Mouse (Mus musculus) hindbrain, embryonic 11.5 days (tissue): Measurements from ENCODE around the gene Ss18l1. TPM values are rescaled to one million over a fixed set of nuclear protein-coding genes. Genes with fewer than 3 reads are reported as not detected.

Experiments used
- ATAC-seq: fragments of 200-750 bp; cut with Nextera tagmentation; 2 replicates; pipeline ENCODE4 v1.8.0; 2017; ENCODE audit warnings: mild to moderate bottlenecking, moderate TSS enrichment, moderate library complexity; ENCODE audit not compliant: low FRiP score
- DNase-seq: peaks from one replicate; pipeline ENCODE4 v3.0.0-alpha.2; 2015; ENCODE audit warnings: low spot score
- H3K27ac ChIP-seq: fragments of 300-500 bp; sonication (generic); 2 replicates; pipeline ENCODE4 v1.5.1; 2014; ENCODE audit warnings: mild to moderate bottlenecking, low read depth, low read length
- H3K27me3 ChIP-seq: fragments of 300-500 bp; sonication (generic); 2 replicates; pipeline ENCODE4 v1.6.1; 2014; ENCODE audit warnings: mild to moderate bottlenecking, low read length, moderate library complexity, mixed read lengths; ENCODE audit not compliant: control insufficient read depth, insufficient read depth
- H3K36me3 ChIP-seq: fragments of 300-500 bp; sonication (generic); 2 replicates; pipeline ENCODE4 v1.6.1; 2014; ENCODE audit warnings: mild to moderate bottlenecking, low read length, moderate library complexity, mixed read lengths; ENCODE audit not compliant: control insufficient read depth, insufficient read depth
- H3K4me1 ChIP-seq: fragments of 300-500 bp; sonication (generic); replicated peaks from 2 replicates; pipeline ENCODE4 v1.6.1; 2014; ENCODE audit warnings: low read length, mixed read lengths; ENCODE audit not compliant: control insufficient read depth, insufficient read depth
- H3K4me2 ChIP-seq: fragments of 300-500 bp; sonication (generic); replicated peaks from 2 replicates; pipeline ENCODE4 v1.6.1; 2014; ENCODE audit warnings: mild to moderate bottlenecking, low read depth, low read length
- H3K4me3 ChIP-seq: fragments of 300-500 bp; sonication (generic); 2 replicates; pipeline ENCODE4 v1.5.1; 2014; ENCODE audit warnings: low read depth, low read length
- H3K9ac ChIP-seq: fragments of 300-500 bp; sonication (generic); 2 replicates; pipeline ENCODE4 v1.6.1; 2014; ENCODE audit warnings: low read depth, low read length
- H3K9me3 ChIP-seq: fragments of 300-500 bp; sonication (generic); 2 replicates; pipeline ENCODE4 v1.6.1; 2016; ENCODE audit warnings: low read length; ENCODE audit not compliant: control insufficient read depth
- WGBS: fragments of 180-500 bp; shearing (Covaris S2); extraction: QIAGEN DNeasy Blood & Tissue Kit; methylation state at CpG from one replicate; pipeline ENCODE4 v1.1.7; 2014; 5-methylcytosine and 5-hydroxymethylcytosine counted together
- polyA plus RNA-seq: library from polyadenylated mRNA; unstranded; fragments of >200 nt; fragmentation: Nextera tagmentation; extraction: Ambion mirVana; gene quantifications from 2 replicates; pipeline ENCODE4 v1.2.1, GENCODE M21; 2014

The Ss18l1 gene
- polyA plus RNA-seq, 1 experiment from 2014 or later: 18.5 TPM

- Histone ChIP-seq H3K36me3 (no peaks in the 10 kb centered on the region), H3K9ac (peak overlapping the region; percentile 15; the same call in 1 of the 2 replicates), H3K27ac (peak overlapping the region; percentile 95), H3K9me3 (no peaks in the 10 kb centered on the region), H3K4me3 (no peak overlapping the region; the same call in 1 of the 2 replicates), H3K27me3 (no peaks in the 10 kb centered on the region), H3K4me2 (peak overlapping the region; percentile 50; the same call in 1 of the 2 replicates), H3K4me1 (peaks cover 21% of the 10 kb centered on the region)
- WGBS: 71% methylated on average over 8 of the region's 8 CpGs
- DNase-seq (peak; percentile 16), ATAC-seq (no peak)
Observed at GRCm38 (mm10) chr2:180116741-180117484, 74.6 kb downstream of the Ss18l1 start.

GRCm38 (mm10) chr2:180117485-180118194 lies 75.3 kb downstream of the Ss18l1 start:
- peak overlapping the region; percentile 50 for H3K4me2 ChIP-seq
- WGBS: 6% methylated on average over 13 of the region's 13 CpGs
- H3K4me3 ChIP-seq: peak overlapping the region; percentile 10
- ATAC-seq (peak; percentile 66), DNase-seq (peak; percentile 87)
- no peaks in the 10 kb centered on the region for H3K36me3 ChIP-seq
- H3K9ac ChIP-seq: peak overlapping the region; percentile 16
- no peaks in the 10 kb centered on the region for H3K9me3 ChIP-seq
- H3K27ac ChIP-seq: peak overlapping the region; percentile 95
- H3K27me3 ChIP-seq: no peaks in the 10 kb centered on the region
- H3K4me1 ChIP-seq: peaks cover 21% of the 10 kb centered on the region

- Histone ChIP-seq H3K27ac (peak within 1 kb of the TSS; percentile 95), H3K36me3 (no peaks in the 10 kb centered on the region), H3K27me3 (no peaks in the 10 kb centered on the region), H3K9ac (peak within 1 kb of the TSS; percentile 81), H3K4me3 (peak within 1 kb of the TSS; percentile 86), H3K4me1 (peaks cover 21% of the 10 kb centered on the region), H3K9me3 (no peaks in the 10 kb centered on the region), H3K4me2 (peak within 1 kb of the TSS; percentile 95)
- WGBS: under 1% methylated on average over 43 of the region's 55 CpGs
- ATAC-seq: peak; percentile 97
- peak; percentile 98 for DNase-seq
Observed at GRCm38 (mm10) chr2:180118661-180119438, 76.5 kb downstream of the Ss18l1 start, which contains the start of gene Osbpl2. Osbpl2 (plus strand) TSS chr2:180119306.

Other genes starting within 250 kb of the Ss18l1 start
- gene Taf4, start 65.9 kb upstream of the Ss18l1 start, polyA plus RNA-seq: 6.2 and 9.2 TPM in 2 replicates
- gene Lsm14b, start 17.5 kb upstream of the Ss18l1 start, polyA plus RNA-seq: 13.5 and 14.6 TPM in 2 replicates
- 756 and 797 TPM in 2 replicates for gene Psma7, start 76 bp upstream of the Ss18l1 start, polyA plus RNA-seq
- 26.3 and 31.5 TPM in 2 replicates for gene Mtg2, start 28.1 kb downstream of the Ss18l1 start, polyA plus RNA-seq
- 2.6 and 2.7 TPM in 2 replicates for gene Hrh3, start 62.0 kb downstream of the Ss18l1 start, polyA plus RNA-seq
- gene Osbpl2, start 76.8 kb downstream of the Ss18l1 start, polyA plus RNA-seq: 42.1 and 42.2 TPM in 2 replicates
- 174 and 183 TPM in 2 replicates for gene Adrm1, start 129.0 kb downstream of the Ss18l1 start, polyA plus RNA-seq
- gene Lama5, start 183.3 kb downstream of the Ss18l1 start, polyA plus RNA-seq: 3.3 and 4.4 TPM in 2 replicates
- gene Rps21, start 214.9 kb downstream of the Ss18l1 start, polyA plus RNA-seq: 432 and 442 TPM in 2 replicates
- gene Cables2, start 231.0 kb downstream of the Ss18l1 start, polyA plus RNA-seq: 14.0 and 16.8 TPM in 2 replicates
- 0.08 TPM in 1 of 2 replicates, not detected in the other for gene Rbbp8nl, start 247.4 kb downstream of the Ss18l1 start, polyA plus RNA-seq